In genomic region chr11:119106289-119106688, GRCm38 (mm10) we compare ENCODE assay signal across 10 mouse cellular contexts. TPM values are rescaled to one million over a fixed set of nuclear protein-coding genes. Genes with fewer than 3 reads are reported as not detected.
DNase-seq lines count a peak whose midpoint lies in the region; ATAC-seq and TF ChIP-seq lines count a peak whose summit lies in the region.
"Had no signal": no experiment of that assay in that cellular context is flagged by ENCODE, and none has a peak within 500 bp of the region (broad histone marks: within the 10 kb centered on the region; RNA-seq: fewer than 3 reads in every experiment).

No protein-coding gene starts in this region.

- H3K9ac ChIP-seq in heart, embryonic 12.5 days = peak overlapping the region; percentile 30; the same call in 1 of the 2 replicates
- H3K9ac ChIP-seq in stomach, postnatal 0 days (ENCODE audit: low read length) = no peak overlapping the region

- no peaks in the 10 kb centered on the region for H3K9me3 ChIP-seq in heart, embryonic 12.5 days (replicated peaks)
- H3K9me3 ChIP-seq in stomach, postnatal 0 days (ENCODE audit: control insufficient read depth, low read length) = no peaks in the 10 kb centered on the region

- 23% methylated on average over 6 of the region's 6 CpGs for WGBS in heart, embryonic 12.5 days
- WGBS in stomach, postnatal 0 days = 40% methylated on average over 6 of the region's 6 CpGs

- peaks cover 10% of the 10 kb centered on the region; the same call in 1 of the 2 replicates for H3K27me3 ChIP-seq in heart, embryonic 12.5 days (replicated peaks)
- H3K27me3 ChIP-seq in stomach, postnatal 0 days (ENCODE audit: control insufficient read depth, insufficient read depth, low read length) = no peaks in the 10 kb centered on the region

- DNase-seq in heart, adult 8-10 months (ENCODE audit: low spot score) = no peak
- peak; percentile 61 to 64 for DNase-seq in spleen, postnatal 36 days (ENCODE audit: low spot score in 2 of 2)
- no peak for DNase-seq in spleen, postnatal 4 days (ENCODE audit: low spot score in 2 of 2)
- peak; percentile 74 for DNase-seq in kidney, postnatal 14 days
- peak; percentile 25 for DNase-seq in stomach, postnatal 0 days (ENCODE audit: low spot score)
- no peak for DNase-seq in frontal cortex, postnatal 25 days (ENCODE audit: low spot score in 2 of 2)
- DNase-seq in layer of hippocampus, adult 18-20 months (ENCODE audit: low spot score in 2 of 2) = no peak
- DNase-seq: right cerebral cortex, postnatal 25 days had no signal

- peaks cover 24% of the 10 kb centered on the region for H3K4me1 ChIP-seq in heart, embryonic 12.5 days (replicated peaks)
- no peaks in the 10 kb centered on the region for H3K4me1 ChIP-seq in stomach, postnatal 0 days (replicated peaks; ENCODE audit: control insufficient read depth, insufficient read depth)

- ATAC-seq in heart, embryonic 12.5 days (ENCODE audit: insufficient number of reproducible peaks, low FRiP score) = peak; percentile 38
- peak; percentile 46; the same call in 1 of the 2 replicates for ATAC-seq in stomach, postnatal 0 days (ENCODE audit: low FRiP score, low TSS enrichment)

- H3K4me3 ChIP-seq in heart, embryonic 12.5 days = no peak overlapping the region
- H3K4me3 ChIP-seq in stomach, postnatal 0 days (ENCODE audit: low read depth, low read length) = no peak overlapping the region
- H3K4me3 ChIP-seq: left cerebral cortex, adult 2 months had no signal

- no peaks in the 10 kb centered on the region for H3K36me3 ChIP-seq in heart, embryonic 12.5 days
- H3K36me3 ChIP-seq in stomach, postnatal 0 days (ENCODE audit: control insufficient read depth, insufficient read depth, low read length) = no peaks in the 10 kb centered on the region

- TF ChIP-seq CTCF in stomach, postnatal 0 days (IDR thresholded peaks at IDR 0.05; ENCODE audit: low read depth) = no peak

- H3K27ac ChIP-seq in heart, embryonic 12.5 days (ENCODE audit: poor library complexity, severe bottlenecking) = peak overlapping the region; percentile 53; the same call in 1 of the 2 replicates
- H3K27ac ChIP-seq in stomach, postnatal 0 days (replicated peaks) = no peak overlapping the region
- H3K27ac ChIP-seq: left cerebral cortex, adult 2 months had no signal

- H3K4me2 ChIP-seq in heart, embryonic 12.5 days = peak overlapping the region; percentile 52; the same call in 1 of the 2 replicates
- H3K4me2 ChIP-seq in stomach, postnatal 0 days (replicated peaks; ENCODE audit: low read depth) = no peak overlapping the region

- no peak for TF ChIP-seq EP300 in stomach, postnatal 0 days (optimal IDR thresholded peaks at IDR 0.05)

RNA-seq across cellular contexts. Expression of gene Cbx4, which starts 20.3 kb away (rescaled TPM):
- polyA plus RNA-seq in heart, embryonic 12.5 days (2016; fragmentation: Nextera tagmentation; extraction: Ambion mirVana) = 13.2 and 14.9 TPM in 2 replicates
- total RNA-seq in heart, adult 8-10 months (2022) = 10 to 100 TPM in 1 of 4 experiments, 1 to 10 TPM in 3; 5.2 to 12.8 (median 8.4) TPM
- polyA plus RNA-seq in stomach, postnatal 0 days (2015; fragmentation: Nextera tagmentation; extraction: Ambion mirVana) = 9.6 and 11.2 TPM in 2 replicates
- 10 to 100 TPM; 44.7 to 49.1 TPM for total RNA-seq in layer of hippocampus, adult 18-20 months (2021)

Comparison
In these comparisons a context has a peak if more than half of its experiments do, and no peak if none do; other contexts are left out.
1. DNase-seq: peak in spleen, postnatal 36 days (2 of 2), kidney, postnatal 14 days (single experiment) and stomach, postnatal 0 days (single experiment); none in heart, adult 8-10 months (single experiment), spleen, postnatal 4 days (0 of 2), frontal cortex, postnatal 25 days (0 of 2) and layer of hippocampus, adult 18-20 months (0 of 2).